Mouse (Mus musculus) gastrocnemius, adult 2 months (tissue): ENCODE data around the gene Dclk3. TPM values are rescaled to one million over a fixed set of nuclear protein-coding genes. Genes with fewer than 3 reads are reported as not detected.

Experiments used
- DNase-seq: peaks from one replicate; pipeline ENCODE4 v3.0.0; 2022
- H3K27ac ChIP-seq: fragments of 200-600 bp; 2 replicates; pipeline ENCODE4 v1.8.1; 2022; ENCODE audit warnings: mild to moderate bottlenecking
- H3K4me3 ChIP-seq: fragments of 200-600 bp; 2 replicates; pipeline ENCODE4 v1.8.1; 2022; ENCODE audit warnings: mild to moderate bottlenecking, moderate library complexity
- CTCF ChIP-seq: fragments of 200-600 bp; IDR thresholded peaks from 2 replicates; pipeline ENCODE4 v1.8.1; 2022; ENCODE audit warnings: antibody characterized with exemption, mild to moderate bottlenecking, moderate library complexity
- intact Hi-C: fragments of 180-260 bp; cut with DNase I; formaldehyde crosslinking; loops from one replicate; pipeline ENCODE4 v1.15.1; 2025
- total RNA-seq, 2 experiments: library from RNA; stranded (reverse); gene quantifications; 2 replicates each; pipeline ENCODE4 v1.2.3; 2021

Gene Dclk3
- total RNA-seq, 2 experiments from 2014 or later: 0.41 to 0.50 TPM

DNA sequence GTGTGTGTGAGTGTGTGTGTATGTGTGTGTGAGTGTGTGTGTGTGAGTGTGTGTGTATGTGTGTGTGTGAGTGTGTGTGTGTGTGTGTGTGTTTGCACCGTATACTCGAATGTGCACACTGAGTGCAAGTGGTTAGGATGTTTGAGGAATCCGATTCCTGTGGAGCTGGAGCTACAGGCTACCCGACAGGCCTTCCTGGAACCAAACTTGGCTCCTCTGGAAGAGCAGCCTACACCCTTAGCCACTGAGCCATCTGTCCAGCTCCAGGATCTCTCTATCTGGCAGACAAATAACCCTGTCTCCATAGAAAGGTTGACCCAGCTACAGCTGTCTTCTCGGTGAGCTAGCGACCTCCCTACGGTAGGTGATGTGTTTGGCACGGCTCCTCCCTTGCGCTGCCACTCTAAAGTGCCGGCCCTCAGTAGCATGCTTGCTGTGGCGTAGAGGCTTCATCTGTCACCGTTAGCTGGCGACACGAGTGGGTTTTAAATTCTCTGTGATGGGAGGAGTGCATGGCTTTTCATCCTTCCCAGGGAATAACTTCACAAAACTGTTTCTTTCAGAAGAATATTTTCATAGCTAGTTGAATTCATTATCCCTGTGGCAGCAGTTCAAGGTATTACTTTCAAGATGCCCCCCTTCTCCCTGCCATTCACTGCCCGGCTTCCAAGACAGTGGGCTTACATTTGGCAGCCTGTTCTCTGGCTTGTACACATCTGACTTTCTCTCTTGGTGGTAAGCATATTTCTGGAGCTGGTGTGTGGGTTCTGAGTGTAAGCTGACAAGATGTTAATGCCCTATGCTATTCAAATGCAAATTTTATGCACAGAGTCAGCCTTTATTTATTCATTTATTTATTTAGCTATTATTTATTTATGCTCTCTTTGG is 75.9 kb downstream of the Dclk3 start:
- no peak overlapping the region for H3K4me3 ChIP-seq
- H3K27ac ChIP-seq: no peak overlapping the region
- TF ChIP-seq CTCF: no peak
- intact Hi-C loops: no loop called here
- no peak for DNase-seq

DNA sequence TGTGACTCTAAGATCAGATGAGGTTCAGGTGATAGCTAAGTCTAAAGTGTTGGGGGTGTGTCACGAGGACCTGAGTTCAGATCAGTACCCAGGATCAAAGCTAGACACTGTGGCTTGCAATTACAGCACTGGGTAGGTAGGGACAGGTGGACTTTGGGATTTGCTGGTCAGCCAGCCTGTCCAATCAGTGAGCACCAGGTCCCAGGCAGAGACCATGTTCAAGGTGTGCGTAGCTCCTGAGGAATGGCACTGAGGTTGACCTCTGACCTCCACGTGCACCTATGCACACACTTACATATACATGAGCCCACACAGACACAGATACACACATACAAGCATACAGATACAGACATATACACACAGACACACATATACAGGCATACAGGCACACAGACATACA is 76.7 kb downstream of the Dclk3 start:
- H3K27ac ChIP-seq: no peak overlapping the region
- no peak for DNase-seq
- intact Hi-C loops: no loop called here
- H3K4me3 ChIP-seq: no peak overlapping the region
- no peak for TF ChIP-seq CTCF

DNA sequence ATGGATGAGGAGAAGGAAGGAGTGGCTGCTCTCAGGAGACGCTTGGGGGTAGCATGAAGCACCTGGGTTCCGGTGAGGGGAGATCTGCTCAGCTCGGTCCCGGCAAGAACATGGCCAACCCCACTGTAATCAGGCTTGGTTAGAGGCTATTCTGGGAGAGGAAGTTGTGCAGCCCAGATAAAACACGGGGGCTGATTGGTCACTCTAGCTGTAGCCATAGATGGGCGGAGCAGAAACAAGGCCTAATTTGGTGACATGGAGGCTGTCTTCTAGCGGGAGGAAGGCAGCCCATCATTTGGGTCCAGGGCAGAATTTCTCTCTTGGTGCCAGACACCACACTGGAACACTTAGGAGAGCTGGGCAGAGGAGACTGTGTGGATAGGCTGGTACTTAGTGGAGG is 83.3 kb downstream of the Dclk3 start:
- no peak overlapping the region for H3K27ac ChIP-seq
- DNase-seq: no peak
- no peak overlapping the region for H3K4me3 ChIP-seq
- no peak for TF ChIP-seq CTCF
- intact Hi-C loops: no loop called here

- TF ChIP-seq CTCF: no peak
- DNase-seq: no peak
- intact Hi-C loops: no loop called here
- Histone ChIP-seq H3K27ac (no peak overlapping the region), H3K4me3 (no peak overlapping the region)
Observed at GRCm38 (mm10) chr9:111523111-111523510, 84.2 kb downstream of the Dclk3 start.

DNA sequence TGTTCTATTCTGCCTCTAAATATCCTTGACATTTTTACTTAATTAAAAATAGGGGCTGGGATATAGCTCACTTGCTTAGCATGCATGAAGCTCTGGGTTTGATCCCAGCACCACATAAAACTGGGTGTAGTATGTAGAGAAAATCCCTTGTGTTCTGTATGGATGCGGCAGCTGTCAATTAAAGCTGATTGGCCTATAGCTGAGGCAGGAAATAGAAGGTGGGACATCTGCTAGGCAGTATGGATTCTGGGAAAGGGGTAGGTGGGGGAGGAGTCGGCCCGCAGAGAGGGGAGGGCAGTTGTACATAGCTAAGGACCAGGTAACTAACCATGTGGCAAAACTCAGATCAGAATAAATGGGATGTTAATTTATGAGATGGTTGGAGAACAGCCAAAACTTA is 85.0 kb downstream of the Dclk3 start:
- TF ChIP-seq CTCF: no peak
- DNase-seq: no peak
- Histone ChIP-seq H3K4me3 (no peak overlapping the region), H3K27ac (no peak overlapping the region)
- intact Hi-C loops: no loop called here

- H3K4me3 ChIP-seq: no peak overlapping the region
- no peak for TF ChIP-seq CTCF
- H3K27ac ChIP-seq: no peak overlapping the region
- DNase-seq: no peak
- intact Hi-C loops: no loop called here
Observed at GRCm38 (mm10) chr9:111534744-111535423, 96.0 kb downstream of the Dclk3 start.

DNA sequence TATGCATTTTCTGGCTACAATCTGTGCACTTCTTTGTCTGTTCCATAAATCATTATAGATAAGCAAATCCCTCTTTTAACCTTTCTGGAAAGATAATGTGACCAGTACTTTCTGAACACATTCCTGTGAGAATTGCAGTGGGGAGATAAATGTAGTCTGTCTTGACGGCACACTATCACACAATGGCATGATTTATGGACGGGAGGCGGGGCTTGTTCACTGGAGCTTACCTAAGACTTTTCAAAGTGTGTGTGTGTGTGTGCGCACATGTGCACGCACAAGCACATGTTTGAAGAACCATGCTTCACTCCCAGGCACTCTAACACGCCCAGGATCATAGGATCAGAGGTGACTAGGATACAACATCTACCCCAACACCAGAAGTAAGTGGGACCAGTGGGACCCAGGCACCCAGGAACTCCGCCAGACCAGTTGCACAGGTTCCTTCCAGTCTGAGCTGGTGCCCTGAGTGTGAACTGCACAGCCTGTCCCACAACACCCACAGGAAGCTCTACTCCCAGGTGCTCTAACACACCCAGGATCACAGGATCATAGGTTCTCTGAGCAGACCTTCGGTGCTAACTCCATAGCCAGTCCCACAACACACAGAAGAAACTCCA is 96.7 kb downstream of the Dclk3 start:
- no peak for DNase-seq
- no peak for TF ChIP-seq CTCF
- H3K4me3 ChIP-seq: no peak overlapping the region
- no peak overlapping the region for H3K27ac ChIP-seq
- intact Hi-C loops: no loop called here

Other genes with a start within 250 kb of the Dclk3 start
- gene Mlh1, start 167.3 kb upstream of the Dclk3 start, total RNA-seq: 1 to 10 TPM; 5.1 to 6.4 TPM
- 10 to 100 TPM; 21.1 to 24.7 TPM for gene Epm2aip1, start 167.2 kb upstream of the Dclk3 start, total RNA-seq
- not detected for gene Trank1, start 127.3 kb upstream of the Dclk3 start, total RNA-seq